Mouse (Mus musculus) midbrain, embryonic 11.5 days (tissue): ENCODE measurements around the gene Dnal1. TPM values are rescaled to one million over a fixed set of nuclear protein-coding genes. Genes with fewer than 3 reads are reported as not detected.

Experiments used
- ATAC-seq: fragments of 200-750 bp; cut with Nextera tagmentation; 2 replicates; pipeline ENCODE4 v1.8.0; 2017; ENCODE audit warnings: moderate TSS enrichment, moderate library complexity; ENCODE audit not compliant: low FRiP score
- DNase-seq: peaks from one replicate; pipeline ENCODE4 v3.0.0; 2015; ENCODE audit warnings: low spot score; ENCODE audit errors: missing footprints
- H3K27ac ChIP-seq: fragments of 300-500 bp; sonication (generic); 2 replicates; pipeline ENCODE4 v1.5.1; 2014; ENCODE audit warnings: low read depth, low read length
- H3K27me3 ChIP-seq: fragments of 300-500 bp; sonication (generic); 2 replicates; pipeline ENCODE4 v1.6.1; 2014; ENCODE audit warnings: mild to moderate bottlenecking, low read length, moderate library complexity, mixed read lengths; ENCODE audit not compliant: control insufficient read depth, insufficient read depth
- H3K36me3 ChIP-seq: fragments of 300-500 bp; sonication (generic); 2 replicates; pipeline ENCODE4 v1.6.1; 2014; ENCODE audit warnings: mild to moderate bottlenecking, low read length, moderate library complexity, mixed read lengths; ENCODE audit not compliant: control insufficient read depth, insufficient read depth
- H3K4me1 ChIP-seq: fragments of 300-500 bp; sonication (generic); 2 replicates; pipeline ENCODE4 v1.6.1; 2014; ENCODE audit warnings: low read length; ENCODE audit not compliant: control insufficient read depth, insufficient read depth
- H3K4me2 ChIP-seq: fragments of 300-500 bp; sonication (generic); 2 replicates; pipeline ENCODE4 v1.6.1; 2014; ENCODE audit warnings: mild to moderate bottlenecking, moderate library complexity
- H3K4me3 ChIP-seq: fragments of 300-500 bp; sonication (generic); 2 replicates; pipeline ENCODE4 v1.5.1; 2014; ENCODE audit warnings: low read depth, low read length
- H3K9ac ChIP-seq: fragments of 300-500 bp; sonication (generic); 2 replicates; pipeline ENCODE4 v1.6.1; 2014; ENCODE audit warnings: low read length
- H3K9me3 ChIP-seq: fragments of 300-500 bp; sonication (generic); 2 replicates; pipeline ENCODE4 v1.6.1; 2016; ENCODE audit warnings: low read length; ENCODE audit not compliant: control insufficient read depth
- whole genome bisulfite sequencing: fragments of 180-500 bp; shearing (Covaris S2); extraction: QIAGEN DNeasy Blood & Tissue Kit; methylation state at CpG from one replicate; pipeline ENCODE4 v1.1.7; 2014; 5-methylcytosine and 5-hydroxymethylcytosine counted together
- polyA plus RNA-seq: library from polyadenylated mRNA; unstranded; fragments of >200 nt; fragmentation: Nextera tagmentation; extraction: Ambion mirVana; gene quantifications from 2 replicates; pipeline ENCODE4 v1.2.1, GENCODE M21; 2014

The Dnal1 gene
- polyA plus RNA-seq, 1 experiment from 2014 or later: 4.9 TPM

DNA sequence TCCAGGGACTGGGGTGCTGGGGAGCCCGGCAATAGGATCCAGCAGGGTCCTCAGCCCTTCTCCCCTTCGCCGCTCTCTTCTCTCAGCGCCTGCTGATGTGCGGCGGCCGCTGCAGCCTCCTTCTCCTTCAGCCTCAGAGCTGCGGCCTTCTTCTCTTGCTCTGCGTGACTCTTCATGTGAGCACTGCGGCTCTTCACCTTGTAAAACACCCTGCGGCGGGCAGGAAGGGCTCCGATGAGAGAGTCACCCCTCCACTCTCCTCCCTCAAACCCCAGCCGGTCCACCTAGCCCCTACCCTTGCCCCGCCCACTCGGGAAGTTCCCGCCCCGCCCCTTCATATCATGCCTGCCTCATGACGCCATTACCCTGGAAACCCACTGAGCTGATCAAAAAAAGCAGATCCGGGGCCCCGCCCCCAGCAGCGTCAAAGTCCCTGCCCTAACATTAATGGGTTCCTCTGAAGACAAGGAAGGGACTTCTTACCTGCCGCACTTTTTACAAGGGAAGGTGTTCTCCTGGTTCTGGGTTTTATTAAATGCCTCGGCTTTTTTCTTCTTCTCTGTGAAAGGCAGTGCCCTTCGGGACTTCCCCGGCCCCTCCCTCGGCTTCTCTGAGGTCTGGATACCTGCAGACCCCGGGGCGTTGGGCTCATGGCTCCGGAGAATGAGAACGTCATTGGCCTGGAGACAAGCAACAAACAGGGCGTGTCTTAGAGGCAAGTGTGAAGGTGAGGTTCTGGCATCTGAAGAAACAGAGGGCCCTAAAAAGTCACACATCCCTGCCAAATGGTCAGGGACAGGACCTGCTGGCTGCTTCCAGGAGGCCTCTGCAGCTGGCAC, 38.4 kb downstream of the Dnal1 start:
- no peak for ATAC-seq
- no peak overlapping the region for H3K27ac ChIP-seq
- no peak overlapping the region for H3K4me3 ChIP-seq
- DNase-seq: no peak
- H3K4me2 ChIP-seq: no peak overlapping the region
- no peak overlapping the region for H3K9ac ChIP-seq
- no peaks in the 10 kb centered on the region for H3K27me3 ChIP-seq
- 80% methylated on average over 32 of the region's 32 CpGs for whole genome bisulfite sequencing
- H3K4me1 ChIP-seq: peaks cover 13% of the 10 kb centered on the region
- peaks cover 2% of the 10 kb centered on the region for H3K36me3 ChIP-seq
- H3K9me3 ChIP-seq: no peaks in the 10 kb centered on the region

DNA sequence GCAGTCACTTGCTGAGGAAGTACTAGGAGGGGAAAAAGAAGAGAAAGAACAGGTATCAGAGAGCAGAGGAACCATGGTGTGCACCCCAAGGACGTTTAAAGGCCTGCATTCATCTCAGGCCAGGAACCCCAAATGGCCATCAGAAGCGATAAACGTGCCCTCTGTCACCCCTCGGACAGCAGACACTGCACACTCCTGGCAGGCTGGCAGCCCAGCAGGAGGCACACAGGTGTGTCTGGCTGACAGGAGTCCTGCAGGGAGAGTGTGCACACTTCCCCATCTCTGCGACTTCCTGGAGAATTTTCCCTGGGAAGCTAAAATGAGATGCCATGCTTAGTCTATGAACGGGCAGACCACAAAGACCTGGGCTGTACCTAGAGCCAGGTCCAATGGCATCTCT, 39.2 kb downstream of the Dnal1 start:
- Histone ChIP-seq H3K27ac (no peak overlapping the region), H3K9ac (no peak overlapping the region), H3K27me3 (no peaks in the 10 kb centered on the region), H3K36me3 (peaks cover 2% of the 10 kb centered on the region; the same call in 1 of the 2 replicates), H3K4me3 (no peak overlapping the region), H3K9me3 (no peaks in the 10 kb centered on the region), H3K4me1 (peaks cover 9% of the 10 kb centered on the region), H3K4me2 (no peak overlapping the region)
- DNase-seq (no peak), ATAC-seq (no peak)
- WGBS: 85% methylated on average over 6 of the region's 6 CpGs

DNA sequence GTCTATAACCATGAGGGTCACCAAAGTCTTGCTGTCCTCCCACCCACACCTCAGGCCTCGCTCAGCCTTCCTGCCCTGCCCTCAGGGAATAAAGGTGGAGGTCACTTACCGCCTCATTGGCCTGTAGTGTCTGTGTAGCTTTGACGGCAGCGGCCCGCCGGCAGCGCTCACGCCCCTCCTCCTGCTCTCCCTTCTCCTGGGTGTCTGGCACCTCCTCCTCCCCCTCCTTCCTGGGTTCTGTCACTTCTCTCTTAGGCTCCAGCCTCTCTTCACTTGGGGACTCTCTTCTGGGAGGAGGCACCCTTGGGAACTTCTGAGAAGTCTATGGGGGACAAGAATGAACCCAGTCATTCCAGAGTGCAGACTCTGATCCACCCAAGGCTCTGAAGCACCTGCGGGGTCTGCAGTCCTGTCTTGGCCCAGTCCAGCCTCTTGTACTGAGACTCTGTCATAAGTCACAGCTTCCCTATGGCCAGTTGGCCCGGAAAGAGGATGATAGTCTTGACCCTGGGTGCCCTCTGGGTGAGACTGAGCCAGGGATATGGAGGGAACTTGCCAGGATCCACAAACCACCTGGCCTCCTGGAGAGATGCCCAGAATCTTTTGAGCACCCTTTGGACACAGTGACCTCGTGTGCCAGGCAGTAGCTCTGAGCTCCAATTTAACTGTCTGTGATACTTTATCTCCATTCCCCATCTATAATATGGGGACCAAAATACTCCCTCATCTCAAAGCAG, 40.8 kb downstream of the Dnal1 start:
- H3K4me3 ChIP-seq: no peak overlapping the region
- no peak for ATAC-seq
- no peak overlapping the region for H3K4me2 ChIP-seq

GRCm38 (mm10) chr12:84155523-84155871, 41.3 kb downstream of the Dnal1 start:
- H3K4me2 ChIP-seq: no peak overlapping the region
- no peaks in the 10 kb centered on the region for H3K4me1 ChIP-seq
- no peak for ATAC-seq
- no peak overlapping the region for H3K9ac ChIP-seq
- H3K27me3 ChIP-seq: no peaks in the 10 kb centered on the region
- WGBS: 84% methylated on average over 2 of the region's 2 CpGs
- peaks cover 5% of the 10 kb centered on the region; the same call in 1 of the 2 replicates for H3K36me3 ChIP-seq
- no peaks in the 10 kb centered on the region for H3K9me3 ChIP-seq
- DNase-seq: no peak
- no peak overlapping the region for H3K27ac ChIP-seq
- H3K4me3 ChIP-seq: no peak overlapping the region

More for the DNA sequence above, 40.8 kb downstream of the Dnal1 start:
- H3K9me3 ChIP-seq: no peaks in the 10 kb centered on the region
- peaks cover 5% of the 10 kb centered on the region; the same call in 1 of the 2 replicates for H3K36me3 ChIP-seq
- no peaks in the 10 kb centered on the region for H3K27me3 ChIP-seq
- no peaks in the 10 kb centered on the region; the same call in 1 of the 2 replicates for H3K4me1 ChIP-seq
- 80% methylated on average over 11 of the region's 11 CpGs for WGBS
- no peak overlapping the region for H3K27ac ChIP-seq
- no peak for DNase-seq
- no peak overlapping the region for H3K9ac ChIP-seq

DNA sequence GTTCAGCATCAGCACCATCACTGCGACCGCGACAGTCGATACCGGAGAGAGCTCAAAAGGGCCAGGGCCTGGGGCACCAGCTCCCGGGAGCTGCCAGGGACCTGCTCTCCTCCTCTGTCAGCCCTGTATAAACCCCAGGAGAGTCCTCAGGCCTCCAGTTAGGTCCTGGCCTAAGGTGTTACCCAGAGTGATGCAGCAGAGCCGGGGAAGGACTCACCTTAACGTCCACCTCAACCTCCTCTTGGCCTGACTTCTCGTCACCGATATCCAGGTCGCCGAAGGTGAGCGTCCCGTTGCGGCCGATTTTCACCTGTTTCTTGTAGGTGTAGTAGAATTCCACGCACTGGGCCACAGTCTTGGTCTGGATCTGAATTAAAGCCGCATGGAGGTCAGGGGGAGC, 42.0 kb downstream of the Dnal1 start:
- H3K4me2 ChIP-seq: no peak overlapping the region
- no peak overlapping the region for H3K27ac ChIP-seq
- no peak overlapping the region for H3K9ac ChIP-seq
- 94% methylated on average over 18 of the region's 18 CpGs for WGBS
- peaks cover 5% of the 10 kb centered on the region; the same call in 1 of the 2 replicates for H3K36me3 ChIP-seq
- H3K27me3 ChIP-seq: no peaks in the 10 kb centered on the region
- H3K9me3 ChIP-seq: no peaks in the 10 kb centered on the region
- no peak for DNase-seq
- H3K4me1 ChIP-seq: no peaks in the 10 kb centered on the region
- no peak for ATAC-seq
- H3K4me3 ChIP-seq: no peak overlapping the region

DNA sequence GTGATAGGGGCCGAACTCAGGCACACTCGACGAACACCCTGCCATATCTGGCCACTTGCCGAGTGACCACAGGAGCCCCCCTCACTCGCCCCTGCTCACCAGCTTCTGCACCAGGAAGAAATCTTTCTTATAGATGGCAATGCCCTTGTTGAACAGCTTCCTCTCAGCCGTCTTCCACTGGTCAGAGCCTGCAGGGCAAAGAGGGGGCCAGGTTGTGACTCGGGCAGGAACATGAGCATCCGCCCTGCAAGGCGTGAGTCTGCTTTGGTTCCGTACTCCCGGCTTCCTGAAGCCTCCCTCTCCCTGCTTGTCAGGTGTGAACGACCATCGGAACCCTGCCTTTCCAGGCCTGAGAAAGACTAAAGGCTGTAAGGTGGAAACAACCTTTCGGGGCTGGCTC, 44.0 kb downstream of the Dnal1 start:
- Histone ChIP-seq H3K27ac (no peak overlapping the region), H3K9me3 (no peaks in the 10 kb centered on the region), H3K4me1 (peaks cover 3% of the 10 kb centered on the region; the same call in 1 of the 2 replicates), H3K36me3 (peaks cover 5% of the 10 kb centered on the region; the same call in 1 of the 2 replicates), H3K4me2 (no peak overlapping the region), H3K9ac (no peak overlapping the region), H3K4me3 (no peak overlapping the region), H3K27me3 (no peaks in the 10 kb centered on the region)
- no peak for ATAC-seq
- DNase-seq: no peak
- 93% methylated on average over 14 of the region's 14 CpGs for WGBS

DNA sequence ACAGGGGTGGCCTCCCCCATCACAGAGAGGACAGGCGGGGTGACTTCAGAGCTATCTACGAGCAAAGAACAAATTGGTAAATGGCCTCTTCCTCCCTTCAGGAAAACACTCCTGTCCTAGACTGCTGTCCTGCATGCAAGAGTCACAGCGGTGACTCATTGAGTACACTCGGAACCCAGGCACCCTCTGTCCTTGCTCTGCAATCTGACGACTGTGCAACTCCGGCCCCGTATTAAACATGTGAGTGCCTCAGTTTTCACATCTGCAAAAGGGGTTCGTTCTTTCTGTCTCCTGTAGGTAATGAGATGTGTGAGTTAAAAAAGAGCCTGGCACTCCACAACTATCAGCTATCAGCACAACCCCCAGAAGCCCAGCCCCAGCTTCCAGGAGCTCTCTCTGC, 46.3 kb downstream of the Dnal1 start:
- no peak overlapping the region for H3K9ac ChIP-seq
- H3K4me2 ChIP-seq: no peak overlapping the region
- no peaks in the 10 kb centered on the region for H3K27me3 ChIP-seq
- H3K4me1 ChIP-seq: peaks cover 3% of the 10 kb centered on the region; the same call in 1 of the 2 replicates
- no peak for ATAC-seq
- no peaks in the 10 kb centered on the region for H3K9me3 ChIP-seq
- WGBS: 94% methylated on average over 8 of the region's 8 CpGs
- no peak overlapping the region for H3K4me3 ChIP-seq
- H3K36me3 ChIP-seq: peaks cover 4% of the 10 kb centered on the region; the same call in 1 of the 2 replicates
- no peak for DNase-seq
- H3K27ac ChIP-seq: no peak overlapping the region

GRCm38 (mm10) chr12:84161116-84161515, 47.0 kb downstream of the Dnal1 start:
- Histone ChIP-seq H3K27me3 (no peaks in the 10 kb centered on the region), H3K4me3 (no peak overlapping the region), H3K27ac (no peak overlapping the region), H3K9ac (no peak overlapping the region), H3K36me3 (peaks cover 3% of the 10 kb centered on the region; the same call in 1 of the 2 replicates), H3K4me1 (peaks cover 3% of the 10 kb centered on the region; the same call in 1 of the 2 replicates), H3K9me3 (no peaks in the 10 kb centered on the region), H3K4me2 (no peak overlapping the region)
- no peak for ATAC-seq
- DNase-seq: no peak
- WGBS: 80% methylated on average over 8 of the region's 8 CpGs
